In the genomic region with DNA sequence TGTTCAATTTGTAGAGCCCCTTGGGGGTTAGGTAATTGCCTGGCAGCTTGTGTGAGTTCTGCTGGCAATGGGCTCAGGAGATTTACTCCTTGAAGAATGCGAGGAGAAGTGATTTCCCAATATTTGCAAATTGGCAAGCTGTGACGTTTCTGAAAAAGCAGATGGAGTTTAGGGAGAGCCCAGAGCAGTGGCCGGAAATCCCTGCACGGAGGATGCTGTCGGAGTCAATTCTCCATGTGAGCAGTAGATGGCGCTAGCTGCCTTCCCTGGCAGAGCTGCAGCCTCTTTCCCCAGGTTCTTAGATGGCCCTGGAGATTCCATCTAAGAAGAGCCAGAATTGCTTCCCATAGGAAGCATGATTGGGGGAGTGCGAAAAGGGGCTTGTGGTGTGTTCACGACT, we compare ENCODE assay signal across 8 mouse cellular contexts. TPM values are rescaled to one million over a fixed set of nuclear protein-coding genes. Genes with fewer than 3 reads are reported as not detected.
DNase-seq lines count a peak whose midpoint lies in the region; ATAC-seq and TF ChIP-seq lines count a peak whose summit lies in the region.

No protein-coding gene starts in this region.

- intact Hi-C loops in left cerebral cortex, postnatal 4 days (cut with DNase I): loop anchor here (10.0 kb wide), 1 partner anchor 51 kb away; no protein-coding TSS in a partner anchor

- H3K9ac ChIP-seq in midbrain, embryonic 16.5 days (ENCODE audit: low read depth, low read length): no peak overlapping the region

- no peaks in the 10 kb centered on the region for H3K9me3 ChIP-seq in midbrain, embryonic 16.5 days (replicated peaks; ENCODE audit: control insufficient read depth, low read length, poor library complexity, severe bottlenecking)

- ATAC-seq in midbrain, embryonic 16.5 days: peak; percentile 76

- H3K4me1 ChIP-seq in midbrain, embryonic 16.5 days (ENCODE audit: control insufficient read depth, insufficient read depth, low read length): peaks cover 12% of the 10 kb centered on the region
- H3K4me1 ChIP-seq in spleen, adult 2 months (ENCODE audit: control insufficient read depth, insufficient read depth, insufficient read length): no peaks in the 10 kb centered on the region

- H3K27ac ChIP-seq in midbrain, embryonic 16.5 days (ENCODE audit: low read length): peak overlapping the region; percentile 39; the same call in 1 of the 2 replicates
- no peak overlapping the region for H3K27ac ChIP-seq in spleen, adult 2 months (ENCODE audit: insufficient read depth, low read length)

- H3K27me3 ChIP-seq in midbrain, embryonic 16.5 days (ENCODE audit: control insufficient read depth, insufficient read depth, low read depth, low read length): no peaks in the 10 kb centered on the region
- no peaks in the 10 kb centered on the region for H3K27me3 ChIP-seq in spleen, adult 2 months (ENCODE audit: control insufficient read depth, insufficient read depth, low read length)

- H3K4me3 ChIP-seq in midbrain, embryonic 16.5 days (ENCODE audit: low read depth, low read length): no peak overlapping the region
- no peak overlapping the region for H3K4me3 ChIP-seq in spleen, adult 2 months (ENCODE audit: extremely low read depth, insufficient read depth, insufficient read length)

- DNase-seq in 3134 (ENCODE audit: extremely low read depth, insufficient read length, low spot score): peak; percentile 63
- DNase-seq in adrenal gland, adult 18-20 months (ENCODE audit: low spot score in 2 of 2): peak; percentile 61 to 65
- peak; percentile 85 for DNase-seq in embryo, embryonic 11 days
- DNase-seq in gastrocnemius, postnatal 25 days: peak; percentile 82
- peak; percentile 60 for DNase-seq in kidney, adult 18-20 months
- peak; percentile 79 for DNase-seq in left cerebral cortex, postnatal 4 days
- DNase-seq in spleen, adult 2 months (ENCODE audit: low read depth in 1 of 2, low spot score in 2 of 2): peak in 1 of 2 experiments; percentile 47

- peak; percentile 83 for TF ChIP-seq CTCF in spleen, adult 2 months (IDR thresholded peaks at IDR 0.05; ENCODE audit: extremely low read depth, insufficient read depth, insufficient read length, insufficient replicate concordance)

- 4% methylated on average over 8 of the region's 8 CpGs for WGBS in midbrain, embryonic 16.5 days
- 4% methylated on average over 8 of the region's 8 CpGs for WGBS in spleen, adult 2 months

- no peaks in the 10 kb centered on the region for H3K36me3 ChIP-seq in midbrain, embryonic 16.5 days (ENCODE audit: control insufficient read depth, insufficient read depth, low read length)
- no peaks in the 10 kb centered on the region for H3K36me3 ChIP-seq in spleen, adult 2 months (ENCODE audit: control insufficient read depth, insufficient read depth, low read length)

- no peak for TF ChIP-seq POLR2A in spleen, adult 2 months (IDR thresholded peaks at IDR 0.05; ENCODE audit: low read depth, low read length)

- peak overlapping the region; percentile 30; the same call in 1 of the 2 replicates for H3K4me2 ChIP-seq in midbrain, embryonic 16.5 days (ENCODE audit: low read length)

RNA-seq across cellular contexts. Expression of a gene that starts 59.1 kb away (rescaled TPM):
- 10 to 100 TPM; 41.4 to 48.1 TPM for total RNA-seq in adrenal gland, adult 18-20 months (2021)
- 10 to 100 TPM; 60.7 to 61.1 TPM for total RNA-seq in gastrocnemius, postnatal 25 days (2021)
- 10 to 100 TPM; 25.7 to 27.6 TPM for total RNA-seq in left cerebral cortex, postnatal 4 days (2021)
- 65.6 and 71.0 TPM in 2 replicates for polyA plus RNA-seq in midbrain, embryonic 16.5 days (2015; fragmentation: Nextera tagmentation; extraction: Ambion mirVana)
- 23.9 and 28.6 TPM in 2 replicates for polyA plus RNA-seq in spleen, adult 2 months (2012; rRNA removed)
